Mouse (Mus musculus): ENCODE data around the gene Vmn1r120.
"Not testable (repeated sequence)": the region's sequence is repeated elsewhere in the genome, so short reads cannot be mapped to it uniquely, and the experiment has no call there.

Vmn1r120 gene

GRCm38 (mm10) chr7:21053684-21054083 lies at the start of gene Vmn1r120:
Gene Vmn1r120, minus strand, starts transcription at chr7:21053784.
- not testable (repeated sequence) for DNase-seq (ENCODE audit: low spot score)

DNA sequence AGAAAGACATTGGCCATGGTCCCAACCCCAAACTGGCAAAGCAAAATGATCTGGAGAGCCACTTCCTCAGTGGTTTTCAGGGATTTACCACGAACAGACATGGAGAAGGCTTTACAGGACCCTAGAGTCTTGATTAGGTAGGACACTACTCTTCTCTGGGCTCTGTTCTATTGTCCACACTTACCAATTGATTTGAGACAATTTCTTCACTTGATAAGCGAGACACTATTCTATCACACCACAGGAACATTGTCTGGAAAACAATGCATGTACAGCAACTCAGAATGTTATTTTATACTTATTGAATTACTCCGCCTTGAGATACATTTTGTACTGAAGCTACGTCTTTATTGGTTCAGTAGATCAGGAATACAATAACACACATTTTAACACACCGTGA lies 44.8 kb upstream of the Vmn1r120 start, which contains the start of gene Vmn1r121:
TSS of gene Vmn1r121 (minus strand) at position 101 of the 400 bp plus-strand sequence.
- DNase-seq (ENCODE audit: low spot score) = not testable (repeated sequence)

- not testable (repeated sequence) for DNase-seq (ENCODE audit: low spot score)
Measured at GRCm38 (mm10) chr7:21012355-21012754, 41.2 kb downstream of the Vmn1r120 start, which contains the start of gene Vmn1r119. Gene Vmn1r119, minus strand, starts transcription at chr7:21012455.

Data from yolk sac, embryonic 10.5 days (tissue).